Mouse (Mus musculus) heart, embryonic 16.5 days (tissue): ENCODE measurements around the gene Nol9. TPM values are rescaled to one million over a fixed set of nuclear protein-coding genes. Genes with fewer than 3 reads are reported as not detected.
A peak's percentile ranks its signal among the peaks of the same experiment; 100 is the strongest.

Experiments used
- ATAC-seq: fragments of 200-750 bp; cut with Nextera tagmentation; replicated peaks from 2 replicates; pipeline ENCODE4 v1.8.0; 2017; ENCODE audit warnings: moderate number of reproducible peaks; ENCODE audit not compliant: insufficient read depth, low FRiP score; ENCODE audit errors: extremely low read depth
- H3K27ac ChIP-seq: fragments of 300-500 bp; sonication (generic); 2 replicates; pipeline ENCODE4 v1.5.1; 2014; ENCODE audit warnings: mild to moderate bottlenecking, low read length, control low read depth, moderate library complexity
- H3K27me3 ChIP-seq: fragments of 300-500 bp; sonication (generic); 2 replicates; pipeline ENCODE4 v1.6.1; 2014; ENCODE audit warnings: low read length, mixed read lengths; ENCODE audit not compliant: control insufficient read depth, insufficient read depth
- H3K36me3 ChIP-seq: fragments of 300-500 bp; sonication (generic); 2 replicates; pipeline ENCODE4 v1.6.1; 2014; ENCODE audit not compliant: control insufficient read depth, insufficient read depth
- H3K4me1 ChIP-seq: fragments of 300-500 bp; sonication (generic); 2 replicates; pipeline ENCODE4 v1.6.1; 2014; ENCODE audit warnings: low read length, mixed read lengths; ENCODE audit not compliant: control insufficient read depth, insufficient read depth
- H3K4me2 ChIP-seq: fragments of 300-500 bp; sonication (generic); 2 replicates; pipeline ENCODE4 v1.6.1; 2014; ENCODE audit warnings: low read depth, mild to moderate bottlenecking, control low read depth, low read length
- H3K4me3 ChIP-seq: fragments of 300-500 bp; sonication (generic); 2 replicates; pipeline ENCODE4 v1.5.1; 2014; ENCODE audit warnings: mild to moderate bottlenecking, control low read depth, low read length
- H3K9ac ChIP-seq: fragments of 300-500 bp; sonication (generic); 2 replicates; pipeline ENCODE4 v1.6.1; 2014; ENCODE audit warnings: low read length, control low read depth
- H3K9me3 ChIP-seq: fragments of 300-500 bp; sonication (generic); replicated peaks from 2 replicates; pipeline ENCODE4 v1.6.1; 2016; ENCODE audit warnings: low read length; ENCODE audit not compliant: control insufficient read depth
- whole genome bisulfite sequencing: fragments of 180-500 bp; shearing (Covaris S2); extraction: QIAGEN DNeasy Blood & Tissue Kit; methylation state at CpG from one replicate; pipeline ENCODE4 v1.1.7; 2014; 5-methylcytosine and 5-hydroxymethylcytosine counted together
- polyA plus RNA-seq: library from polyadenylated mRNA; unstranded; fragments of >200 nt; fragmentation: Nextera tagmentation; extraction: Ambion mirVana; gene quantifications from 2 replicates; pipeline ENCODE4 v1.2.1, GENCODE M21; 2015

Nol9 gene
- polyA plus RNA-seq, 1 experiment from 2014 or later = 17.1 TPM

GRCm38 (mm10) chr4:152068166-152068724 is 29.1 kb downstream of the Nol9 start:
- no peak overlapping the region for H3K27ac ChIP-seq
- H3K9me3 ChIP-seq = no peaks in the 10 kb centered on the region
- no peak overlapping the region for H3K4me3 ChIP-seq
- no peak overlapping the region for H3K4me2 ChIP-seq
- no peak for ATAC-seq
- peaks cover 9% of the 10 kb centered on the region for H3K4me1 ChIP-seq
- WGBS = 86% methylated on average over 6 of the region's 6 CpGs
- H3K27me3 ChIP-seq = no peaks in the 10 kb centered on the region
- H3K36me3 ChIP-seq = no peaks in the 10 kb centered on the region
- no peak overlapping the region for H3K9ac ChIP-seq

DNA sequence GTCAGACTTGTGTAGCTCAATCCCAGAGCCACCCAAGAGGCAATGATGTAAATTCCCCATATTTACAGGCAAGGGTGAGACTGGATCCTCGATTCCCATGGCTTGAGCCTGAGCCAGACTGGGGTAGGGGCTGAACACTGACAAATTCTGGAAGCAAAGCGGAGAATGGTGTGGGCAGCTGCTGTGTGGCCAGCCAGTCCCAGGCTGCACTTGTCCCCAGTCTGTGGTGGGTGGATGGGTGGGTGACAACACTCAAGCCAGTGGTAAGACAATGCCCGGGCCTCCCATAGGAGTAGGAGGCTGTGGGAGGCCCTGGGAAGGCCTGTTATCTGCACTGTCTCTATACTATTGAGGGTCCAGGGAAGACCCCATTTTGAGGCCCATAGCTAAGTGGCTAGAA is 30.1 kb downstream of the Nol9 start:
- H3K4me1 ChIP-seq = peaks cover 9% of the 10 kb centered on the region
- H3K27me3 ChIP-seq = no peaks in the 10 kb centered on the region
- no peak for ATAC-seq
- no peaks in the 10 kb centered on the region for H3K36me3 ChIP-seq
- no peak overlapping the region for H3K4me2 ChIP-seq
- H3K27ac ChIP-seq = no peak overlapping the region
- no peak overlapping the region for H3K9ac ChIP-seq
- 83% methylated on average over 3 of the region's 3 CpGs for WGBS
- H3K4me3 ChIP-seq = no peak overlapping the region
- no peaks in the 10 kb centered on the region for H3K9me3 ChIP-seq

GRCm38 (mm10) chr4:152070494-152071396 is 31.6 kb downstream of the Nol9 start:
- 72% methylated on average over 11 of the region's 11 CpGs for WGBS
- no peak overlapping the region for H3K9ac ChIP-seq
- ATAC-seq = no peak
- no peaks in the 10 kb centered on the region for H3K27me3 ChIP-seq
- H3K9me3 ChIP-seq = no peaks in the 10 kb centered on the region
- peaks cover 9% of the 10 kb centered on the region for H3K4me1 ChIP-seq
- H3K4me3 ChIP-seq = no peak overlapping the region
- no peak overlapping the region for H3K4me2 ChIP-seq
- H3K27ac ChIP-seq = no peak overlapping the region
- no peaks in the 10 kb centered on the region for H3K36me3 ChIP-seq

- ATAC-seq = no peak
- H3K4me2 ChIP-seq = no peak within 1 kb of the TSS
- H3K9ac ChIP-seq = no peak within 1 kb of the TSS
Observed at GRCm38 (mm10) chr4:152072121-152072601, 33.0 kb downstream of the Nol9 start, which contains the start of gene Plekhg5. TSS of gene Plekhg5 (plus strand) at chr4:152072498.

DNA sequence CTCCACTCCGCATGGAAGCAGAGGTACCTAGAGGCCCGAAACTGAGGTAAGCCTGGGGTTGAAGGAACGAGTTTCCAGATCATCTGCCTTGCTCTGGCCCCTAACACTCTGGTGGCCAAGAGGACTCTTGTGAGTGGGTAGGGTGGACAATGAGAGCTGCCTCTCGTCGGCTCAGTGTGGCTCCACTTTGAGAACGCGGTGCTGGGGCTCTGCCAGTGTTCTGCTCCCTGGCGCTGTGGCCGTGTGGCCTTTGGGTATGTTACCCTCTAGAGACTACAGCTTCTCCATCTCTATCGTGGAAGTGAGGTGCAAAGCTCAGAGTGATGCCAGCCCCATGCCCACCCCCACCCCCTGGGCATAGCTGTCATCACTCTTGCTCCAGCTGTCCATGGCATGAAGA is 33.5 kb downstream of the Nol9 start:
- Histone ChIP-seq H3K27me3 (no peaks in the 10 kb centered on the region), H3K4me1 (peaks cover 9% of the 10 kb centered on the region), H3K4me3 (no peak overlapping the region), H3K4me2 (no peak overlapping the region), H3K27ac (no peak overlapping the region), H3K9ac (no peak overlapping the region), H3K9me3 (no peaks in the 10 kb centered on the region), H3K36me3 (no peaks in the 10 kb centered on the region)
- ATAC-seq = 0 out of 2 replicates have a peak, but pooled peaks have one; percentile 35
- 56% methylated on average over 10 of the region's 10 CpGs for WGBS

More at GRCm38 (mm10) chr4:152072121-152072601, 33.0 kb downstream of the Nol9 start, which contains the start of gene Plekhg5:
- H3K27me3 ChIP-seq = no peaks in the 10 kb centered on the region
- H3K36me3 ChIP-seq = no peaks in the 10 kb centered on the region
- H3K9me3 ChIP-seq = no peaks in the 10 kb centered on the region
- peaks cover 9% of the 10 kb centered on the region for H3K4me1 ChIP-seq
- H3K27ac ChIP-seq = no peak within 1 kb of the TSS
- H3K4me3 ChIP-seq = no peak within 1 kb of the TSS
- 41% methylated on average over 10 of the region's 10 CpGs for WGBS

- H3K4me3 ChIP-seq = no peak overlapping the region
- WGBS = 80% methylated on average over 6 of the region's 6 CpGs
- no peaks in the 10 kb centered on the region for H3K9me3 ChIP-seq
- peaks cover 9% of the 10 kb centered on the region for H3K4me1 ChIP-seq
- ATAC-seq = no peak
- no peaks in the 10 kb centered on the region for H3K27me3 ChIP-seq
- no peak overlapping the region for H3K9ac ChIP-seq
- no peaks in the 10 kb centered on the region for H3K36me3 ChIP-seq
- H3K27ac ChIP-seq = no peak overlapping the region
- no peak overlapping the region for H3K4me2 ChIP-seq
Observed at GRCm38 (mm10) chr4:152073715-152074114, 34.6 kb downstream of the Nol9 start.

DNA sequence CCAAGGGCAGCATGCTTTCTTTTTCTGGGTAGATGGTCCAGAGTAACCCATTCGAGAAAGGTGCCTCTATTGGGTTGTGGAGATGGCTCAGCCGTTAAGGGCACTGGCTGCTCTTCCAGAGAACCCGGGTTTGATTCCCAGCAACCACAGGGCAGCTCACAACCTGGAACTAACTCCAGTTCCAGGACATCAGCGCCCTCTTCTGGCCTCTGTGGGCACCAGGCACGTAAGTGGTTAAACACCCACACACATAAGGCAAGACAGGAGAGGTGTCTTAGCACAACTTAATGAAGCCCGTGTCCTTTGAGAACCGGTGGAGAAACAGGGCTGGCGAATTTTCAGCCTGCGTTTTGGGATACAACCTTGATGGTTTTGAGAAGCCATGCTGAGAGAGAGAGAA is 35.4 kb downstream of the Nol9 start:
- WGBS = 81% methylated on average over 9 of the region's 9 CpGs
- Histone ChIP-seq H3K4me2 (no peak overlapping the region), H3K4me1 (peaks cover 9% of the 10 kb centered on the region), H3K9me3 (no peaks in the 10 kb centered on the region), H3K36me3 (no peaks in the 10 kb centered on the region), H3K4me3 (no peak overlapping the region), H3K27me3 (no peaks in the 10 kb centered on the region), H3K9ac (no peak overlapping the region), H3K27ac (no peak overlapping the region)
- ATAC-seq = no peak

DNA sequence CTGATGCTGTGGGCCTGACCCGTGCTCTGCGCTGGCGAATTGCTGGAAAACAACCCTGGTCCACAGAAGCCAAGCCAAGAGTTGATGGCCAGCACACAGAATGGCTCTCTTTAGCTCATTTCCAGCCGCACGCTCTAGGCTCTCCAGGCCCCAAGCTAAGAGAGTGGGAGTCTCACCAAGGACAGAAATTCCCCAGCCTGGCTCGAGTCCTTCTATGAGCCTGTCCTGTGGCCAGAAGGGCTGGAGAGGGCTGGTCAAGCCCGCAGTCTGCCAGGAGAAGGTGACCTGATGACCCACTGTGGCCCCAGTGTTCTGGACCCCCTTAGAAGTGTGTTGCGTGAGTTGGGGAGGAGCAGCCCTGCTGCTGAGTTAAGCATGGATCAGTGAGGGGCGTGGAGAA is 38.1 kb downstream of the Nol9 start:
- Histone ChIP-seq H3K9me3 (no peaks in the 10 kb centered on the region), H3K36me3 (no peaks in the 10 kb centered on the region), H3K27me3 (no peaks in the 10 kb centered on the region), H3K4me3 (no peak overlapping the region), H3K9ac (no peak overlapping the region), H3K4me2 (no peak overlapping the region), H3K27ac (no peak overlapping the region), H3K4me1 (peaks cover 7% of the 10 kb centered on the region)
- WGBS = 82% methylated on average over 9 of the region's 9 CpGs
- ATAC-seq = no peak

GRCm38 (mm10) chr4:152078105-152078530 is 39.0 kb downstream of the Nol9 start:
- H3K4me3 ChIP-seq = no peak overlapping the region
- no peaks in the 10 kb centered on the region for H3K36me3 ChIP-seq
- ATAC-seq = no peak
- WGBS = 87% methylated on average over 10 of the region's 10 CpGs
- no peak overlapping the region for H3K4me2 ChIP-seq
- no peaks in the 10 kb centered on the region for H3K9me3 ChIP-seq
- H3K9ac ChIP-seq = no peak overlapping the region
- H3K27ac ChIP-seq = no peak overlapping the region
- H3K4me1 ChIP-seq = no peaks in the 10 kb centered on the region
- no peaks in the 10 kb centered on the region for H3K27me3 ChIP-seq
